Mouse (Mus musculus) layer of hippocampus, adult 18-20 months (tissue): ENCODE results near the gene Cpne9. TPM values are rescaled to one million over a fixed set of nuclear protein-coding genes. Genes with fewer than 3 reads are reported as not detected.
A peak's percentile ranks its signal among the peaks of the same experiment; 100 is the strongest.
"Not testable (repeated sequence)": the region's sequence is repeated elsewhere in the genome, so short reads cannot be mapped to it uniquely, and the experiment has no call there.

Experiments used
- DNase-seq, 2 experiments: peaks; one replicate each; pipeline ENCODE4 v3.0.0; 2022; ENCODE audit warnings: low spot score in 2 of 2
- total RNA-seq, 2 experiments: library from RNA; stranded (reverse); gene quantifications; 2 replicates each; pipeline ENCODE4 v1.2.3; 2021

Gene Cpne9
- total RNA-seq, 2 experiments from 2014 or later, result 15.9 to 18.5 TPM

DNA sequence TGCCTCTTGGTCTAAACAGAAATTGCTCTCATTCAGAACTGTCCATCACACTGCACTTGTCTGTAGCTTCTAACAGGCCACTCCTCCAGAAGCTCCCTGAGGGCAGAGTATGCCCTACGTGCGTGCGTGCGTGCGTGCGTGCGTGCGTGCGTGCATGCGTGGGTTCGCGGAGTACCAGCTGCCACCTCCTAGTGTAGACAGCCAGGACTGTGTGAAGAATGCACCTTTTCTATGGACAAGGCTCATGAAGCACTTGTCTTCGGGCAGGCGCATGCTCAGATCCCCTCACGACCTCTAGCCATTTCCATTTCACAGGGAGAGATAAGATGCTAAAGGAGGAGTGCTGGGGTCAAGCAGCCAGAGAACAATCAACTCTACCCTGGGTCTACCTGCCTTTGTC, 7.2 kb downstream of the Cpne9 start:
- DNase-seq, result no peak

DNA sequence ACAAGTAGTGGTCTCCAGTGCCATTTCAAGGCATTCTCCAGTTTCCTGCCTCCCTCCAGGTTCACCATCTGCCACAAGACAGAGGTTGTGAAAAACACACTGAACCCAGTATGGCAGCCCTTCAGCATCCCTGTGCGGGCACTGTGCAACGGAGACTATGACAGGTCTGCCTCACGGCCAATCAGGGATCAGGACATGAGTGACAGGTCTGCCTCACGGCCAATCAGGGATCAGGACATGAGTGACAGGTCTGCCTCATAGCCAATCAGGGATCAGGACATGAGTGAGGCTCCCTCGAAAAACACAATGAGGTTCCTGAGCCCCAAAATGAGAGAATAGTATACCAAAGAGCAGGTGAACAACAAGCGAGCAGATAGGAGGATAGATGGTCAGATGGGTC, 8.2 kb downstream of the Cpne9 start:
- no peak for DNase-seq

DNA sequence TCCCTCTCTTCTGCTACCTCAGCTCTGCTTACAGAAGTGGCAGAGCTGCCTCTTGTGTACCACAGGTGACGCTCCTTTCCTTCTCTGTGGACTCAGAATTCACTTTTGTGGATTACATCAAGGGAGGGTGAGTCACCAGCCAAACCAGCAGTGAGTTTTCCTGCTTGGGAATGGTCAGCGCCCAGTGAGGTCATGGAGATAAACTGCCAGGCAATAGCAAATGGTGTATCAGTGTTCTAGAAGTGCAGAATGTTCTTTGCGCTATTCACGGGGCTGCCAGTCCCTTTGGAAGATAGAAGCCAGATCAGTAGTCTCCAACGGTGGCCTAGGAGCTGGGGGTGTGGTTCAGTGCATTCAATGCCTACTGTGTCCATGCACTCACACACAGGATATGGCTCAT, 10.8 kb downstream of the Cpne9 start:
- DNase-seq, result no peak

DNA sequence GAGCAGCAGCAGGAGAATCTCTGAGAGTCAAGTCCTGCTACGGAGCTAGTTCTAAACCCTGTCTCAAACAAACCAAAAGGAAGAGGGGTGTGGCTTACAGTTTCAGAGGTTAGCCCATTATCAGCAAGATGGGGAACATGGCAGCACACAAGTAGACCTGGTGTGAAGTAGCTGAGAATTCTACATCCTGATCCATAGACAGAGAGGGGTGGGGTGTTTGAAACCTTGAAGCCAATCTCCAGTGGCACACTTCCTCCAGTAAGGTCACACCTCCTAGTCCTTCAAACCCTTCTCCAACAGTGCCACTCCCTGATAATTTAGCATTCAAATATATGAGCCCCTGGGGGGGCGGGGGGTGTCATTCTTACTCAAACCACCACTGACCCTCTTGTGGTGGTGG, 13.9 kb downstream of the Cpne9 start:
- no peak for DNase-seq

DNA sequence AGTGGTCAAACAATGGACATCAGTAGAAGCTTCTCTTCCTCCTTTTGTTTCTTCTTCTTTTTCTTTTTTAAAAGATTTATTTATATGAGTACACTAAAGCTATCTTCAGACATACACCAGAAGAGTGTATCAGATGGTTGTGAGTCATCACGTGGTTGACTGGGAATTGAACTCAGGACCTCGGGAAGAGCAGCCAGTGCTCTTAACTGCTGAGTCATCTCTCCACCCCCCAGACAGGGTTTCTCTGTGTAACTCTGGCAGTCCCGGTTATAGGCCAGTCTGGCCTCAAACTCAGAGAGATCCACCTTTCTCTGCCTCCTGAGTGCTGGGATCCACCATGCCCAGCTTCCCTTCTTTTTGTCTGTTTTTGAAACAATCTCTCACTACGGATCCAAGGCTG, 14.5 kb downstream of the Cpne9 start:
- DNase-seq, result no peak

DNA sequence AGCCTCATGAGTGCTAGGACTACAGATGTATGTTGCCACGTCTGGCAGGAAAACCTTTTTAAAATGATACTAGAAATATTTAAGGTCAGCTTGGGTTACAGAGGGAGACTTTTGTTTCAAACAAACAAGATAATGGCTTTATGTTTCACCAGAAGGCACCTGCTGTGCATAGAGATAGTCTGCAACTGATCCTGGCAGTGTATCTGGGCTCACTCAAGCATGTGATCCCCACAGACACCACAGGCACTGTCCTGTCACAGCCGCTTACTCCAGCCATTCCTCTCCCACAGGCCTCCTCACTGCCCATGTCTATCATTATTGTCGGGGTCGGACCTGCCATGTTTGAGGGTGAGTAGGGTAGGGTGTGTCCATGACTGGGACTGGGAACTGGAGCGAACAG, 19.2 kb downstream of the Cpne9 start:
- no peak for DNase-seq

DNA sequence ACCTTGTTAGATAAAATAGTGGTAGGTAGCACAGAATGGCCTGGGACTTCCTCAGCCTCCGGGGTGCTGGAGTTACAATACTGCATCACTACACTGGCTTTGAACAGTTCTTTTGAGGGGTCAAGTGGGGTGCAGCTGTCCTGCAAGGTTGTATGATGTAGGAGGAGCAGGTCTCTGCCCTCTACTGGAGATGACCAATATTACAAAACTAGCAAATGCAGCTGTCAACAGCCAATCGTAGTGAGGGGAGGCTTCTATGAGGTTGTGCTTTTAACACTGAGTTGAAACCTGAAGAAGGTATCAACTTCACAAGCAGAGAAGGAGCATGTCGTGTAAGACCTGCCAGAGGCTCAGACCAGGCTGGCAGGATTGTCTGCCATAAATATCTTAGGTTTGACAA, 20.2 kb downstream of the Cpne9 start:
- no peak for DNase-seq

DNA sequence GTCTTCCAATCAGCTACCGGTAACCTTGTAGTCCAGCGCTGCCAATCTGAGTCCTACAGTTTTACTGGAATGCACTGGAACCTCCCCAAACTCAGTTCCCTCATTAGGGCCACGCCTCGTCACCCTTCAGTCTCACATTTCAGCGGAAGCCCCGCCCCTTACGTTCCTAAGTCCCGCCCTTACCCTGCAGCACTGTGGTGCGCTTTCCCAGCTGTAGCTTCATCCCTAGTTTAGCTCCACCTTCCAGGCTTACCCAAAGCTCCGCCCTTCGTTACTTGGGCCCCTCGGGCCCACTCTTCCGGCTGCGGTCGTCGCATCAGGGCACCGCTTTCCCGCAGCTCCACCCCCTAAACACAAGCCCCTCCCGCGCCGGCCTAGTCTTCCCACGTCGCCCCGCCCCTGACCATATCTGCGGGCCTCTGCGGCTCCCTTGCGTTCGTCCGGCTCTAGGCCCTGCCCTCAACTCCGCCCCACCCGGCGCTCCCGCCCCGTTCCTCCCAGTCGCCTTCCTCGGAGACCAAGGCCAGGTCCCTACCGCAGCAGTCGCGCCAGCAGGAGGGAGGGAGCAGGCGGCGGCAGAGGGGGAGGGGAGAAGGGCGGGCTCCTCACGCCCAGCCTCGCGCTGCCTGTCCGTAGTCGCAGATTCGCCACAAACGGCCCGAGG, 24.3 kb downstream of the Cpne9 start:
- DNase-seq, result peak; percentile 99 to 100

DNA sequence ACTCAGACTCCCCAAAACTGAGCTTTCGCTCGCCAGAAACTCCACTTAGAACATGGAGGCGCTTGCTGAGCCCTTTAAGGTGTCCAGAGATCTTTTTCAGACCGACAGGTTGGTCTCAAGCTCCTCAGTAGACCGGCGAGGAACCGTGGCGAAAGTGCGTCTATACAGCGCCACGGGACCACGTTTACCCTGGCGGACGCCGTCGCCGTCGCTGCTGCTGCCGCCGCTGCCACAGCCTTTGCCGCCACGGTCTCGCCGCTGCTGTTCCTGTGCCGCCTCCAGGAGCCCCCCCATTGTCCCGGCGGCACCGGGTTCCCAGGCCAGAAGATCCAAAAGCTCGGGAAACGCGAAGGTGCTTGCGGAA, 24.9 kb downstream of the Cpne9 start, which contains the start of gene Brpf1:
TSS of gene Brpf1 (plus strand) at position 152 of the 364 bp plus-strand sequence.
- DNase-seq, result no peak

DNA sequence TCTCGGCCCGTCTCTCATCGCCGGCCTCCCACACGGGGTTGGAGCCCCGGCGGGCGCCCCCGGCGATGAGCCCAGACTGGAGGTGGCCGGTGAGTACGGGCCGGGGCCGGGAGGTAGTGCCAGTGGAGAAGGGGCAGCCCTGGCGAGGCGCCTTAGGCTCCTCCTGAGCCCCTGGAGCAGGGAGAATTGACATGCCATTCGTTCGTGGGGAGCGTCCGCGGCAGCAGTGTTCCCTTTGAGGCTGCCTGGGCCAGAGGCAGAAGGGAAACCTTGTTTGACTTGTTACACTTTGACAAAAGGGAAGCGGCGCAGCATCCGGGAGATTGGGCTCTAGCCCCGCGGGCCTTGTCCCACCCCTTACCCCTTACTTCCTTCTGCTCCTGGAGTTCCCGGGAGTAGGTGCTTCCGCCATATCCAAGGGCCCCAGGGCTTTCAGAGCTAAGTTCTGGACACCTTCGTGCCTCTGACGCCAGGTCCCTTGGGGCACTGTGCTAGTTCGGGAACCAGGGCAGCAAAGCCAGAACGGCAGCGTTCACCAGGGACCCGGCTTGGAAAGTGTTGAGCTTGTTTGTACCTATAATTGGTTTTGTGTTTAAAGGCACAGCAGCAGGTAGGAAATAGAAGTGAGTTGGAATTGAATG, 25.5 kb downstream of the Cpne9 start:
- peak in 1 of 2 experiments; percentile 52 for DNase-seq

DNA sequence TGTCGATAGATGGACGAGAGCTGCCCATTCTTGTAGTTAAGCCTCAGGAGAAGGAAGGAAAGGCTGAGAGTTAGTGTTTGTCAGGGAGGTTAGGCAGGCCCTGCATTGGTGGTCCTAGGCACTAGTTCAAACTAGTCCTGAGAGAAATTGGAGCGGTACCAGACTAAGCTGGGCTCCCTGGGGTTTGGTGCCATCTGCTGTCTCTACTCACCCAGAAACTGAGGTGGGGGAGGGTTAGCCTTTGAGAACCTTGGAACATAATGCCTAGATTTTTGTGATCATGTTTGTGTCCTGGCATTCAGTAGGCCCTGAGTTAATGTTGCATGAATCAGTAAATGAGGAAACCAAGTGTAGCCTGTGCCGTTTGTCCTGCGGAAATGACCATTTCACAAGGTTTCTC, 26.0 kb downstream of the Cpne9 start:
- DNase-seq, result peak in 1 of 2 experiments; percentile 75

DNA sequence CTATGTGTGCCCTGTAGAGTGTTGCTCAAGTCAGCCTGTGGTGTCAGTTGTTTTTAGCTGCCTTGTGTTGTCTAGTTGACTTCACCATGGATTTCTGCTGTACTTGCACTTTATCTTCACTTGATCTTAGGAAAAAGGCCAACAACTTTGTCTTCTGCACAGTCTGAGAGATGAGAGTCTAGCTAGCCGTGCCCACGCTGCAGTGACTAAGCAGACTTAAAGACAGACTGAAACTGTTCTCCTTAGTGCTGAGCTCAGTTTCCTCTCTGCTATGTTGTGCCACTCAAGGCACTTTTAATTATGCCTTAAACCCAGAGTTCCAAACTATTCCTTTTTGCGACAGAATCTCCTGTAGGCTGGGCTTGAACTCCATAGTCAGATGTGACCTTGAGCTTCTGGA, 33.9 kb downstream of the Cpne9 start:
- DNase-seq, result no peak

DNA sequence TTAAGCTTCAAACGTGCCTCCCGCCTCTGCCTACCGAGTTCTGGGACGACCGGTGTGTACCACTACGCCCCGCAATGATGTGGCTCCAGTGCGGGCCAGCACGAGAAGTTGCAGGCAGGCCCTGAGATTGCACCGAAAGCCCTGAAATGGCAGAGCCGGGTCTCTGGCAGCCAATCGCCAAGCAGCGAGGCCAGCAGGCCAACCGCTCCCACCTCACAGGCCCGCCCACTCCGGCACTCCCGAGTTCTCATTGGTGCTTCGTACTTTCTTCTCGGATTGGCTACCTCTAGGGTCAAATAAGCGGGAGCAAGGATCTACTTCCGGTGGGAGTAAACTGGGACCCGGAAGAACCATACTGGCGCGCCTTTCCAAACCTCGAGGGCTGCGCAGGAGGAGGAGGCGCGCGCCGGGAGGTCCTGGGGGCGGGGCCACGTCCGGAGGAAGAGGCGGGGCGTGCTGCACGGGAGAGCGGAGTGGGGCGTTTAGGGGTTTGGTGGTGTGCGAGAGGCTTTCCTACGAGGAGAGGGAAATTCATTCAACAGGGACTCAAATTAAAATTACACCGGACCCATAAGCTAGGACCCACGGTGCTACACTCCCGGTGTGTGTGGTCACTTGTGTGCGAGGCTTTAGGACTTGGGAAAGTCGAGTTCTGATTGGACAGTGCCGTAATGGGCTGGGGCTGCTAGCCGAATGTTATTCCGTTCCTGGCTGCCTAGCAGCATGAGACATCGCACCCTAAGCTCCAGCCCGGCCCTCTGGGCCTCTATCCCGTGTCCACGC, 44.6 kb downstream of the Cpne9 start, which contains the start of gene Ogg1:
TSS of gene Ogg1 (plus strand) at position 440 of the 783 bp plus-strand sequence.
- DNase-seq, result peak; percentile 99

DNA sequence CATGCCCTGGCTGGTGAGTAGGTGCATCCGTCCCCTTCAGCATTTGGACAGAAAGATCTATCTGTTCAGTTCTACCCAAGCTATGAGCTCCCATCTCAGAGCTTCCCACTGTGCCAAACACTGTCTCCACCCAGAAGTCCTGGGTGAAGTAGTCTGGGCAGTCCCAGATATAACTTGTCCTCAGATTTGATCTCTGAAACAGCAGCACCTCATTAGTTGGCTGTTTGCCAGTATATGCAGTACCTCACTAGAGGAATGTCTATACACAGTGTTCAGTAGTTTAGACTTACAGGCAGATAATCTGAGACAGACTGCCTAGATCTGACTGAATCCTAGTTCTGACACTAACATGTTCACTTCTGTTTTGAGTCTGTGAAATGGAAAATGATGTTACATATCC, 47.3 kb downstream of the Cpne9 start:
- no peak for DNase-seq

DNA sequence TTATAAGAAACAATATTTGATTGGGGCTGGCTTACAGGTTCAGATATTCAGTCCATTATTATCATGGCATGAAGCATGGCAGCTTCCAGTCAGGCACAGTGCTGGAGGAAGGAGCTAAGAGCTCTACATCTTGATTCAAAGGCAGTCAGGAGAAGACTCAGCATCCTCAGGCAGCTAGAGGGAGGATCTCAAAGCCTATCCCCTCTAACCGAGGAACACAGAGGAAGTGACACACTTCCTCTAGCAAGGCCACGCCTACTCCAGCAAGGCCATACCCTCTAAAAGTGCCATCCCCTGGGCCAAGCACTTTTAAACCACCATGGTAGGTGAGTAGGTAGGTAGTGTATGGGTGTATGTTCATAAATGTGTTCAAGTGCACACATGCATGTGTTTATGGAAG, 48.4 kb downstream of the Cpne9 start:
- DNase-seq, result no peak

DNA sequence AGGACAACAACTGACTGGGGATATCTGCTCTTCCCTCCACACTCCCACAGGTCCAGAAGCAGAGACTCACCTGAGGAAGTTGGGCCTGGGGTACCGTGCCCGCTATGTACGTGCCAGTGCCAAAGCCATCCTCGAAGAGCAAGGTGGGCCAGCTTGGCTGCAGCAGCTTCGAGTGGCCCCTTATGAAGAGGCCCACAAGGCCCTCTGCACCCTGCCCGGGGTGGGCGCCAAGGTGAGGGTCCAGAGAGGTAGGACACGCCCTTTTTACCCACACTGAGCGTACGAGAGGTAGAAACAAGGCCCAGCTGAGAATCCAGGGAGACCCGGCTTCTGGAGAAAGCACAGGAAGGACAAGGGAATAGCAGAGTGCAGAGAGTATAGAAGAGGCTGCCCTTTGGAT, 49.6 kb downstream of the Cpne9 start:
- DNase-seq, result no peak

DNA sequence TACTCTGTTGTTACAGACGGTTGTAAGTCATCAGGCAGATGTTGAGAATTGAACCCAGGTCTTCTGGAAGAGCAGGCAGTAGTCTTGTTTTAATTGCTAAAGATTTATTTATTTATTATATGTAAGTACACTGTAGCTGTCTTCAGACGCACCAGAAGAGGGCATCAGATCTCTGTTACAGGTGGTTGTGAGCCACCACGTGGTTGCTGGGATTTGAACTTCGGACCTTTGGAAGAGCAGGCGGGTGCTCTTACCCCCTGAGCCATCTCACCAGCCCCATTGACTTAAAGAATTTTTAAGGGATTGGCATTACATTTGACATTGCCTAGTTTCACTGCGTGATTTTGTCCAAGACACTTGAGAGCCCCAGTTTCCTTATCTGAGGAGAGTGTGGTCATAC, 50.6 kb downstream of the Cpne9 start:
- not testable (repeated sequence) for DNase-seq

DNA sequence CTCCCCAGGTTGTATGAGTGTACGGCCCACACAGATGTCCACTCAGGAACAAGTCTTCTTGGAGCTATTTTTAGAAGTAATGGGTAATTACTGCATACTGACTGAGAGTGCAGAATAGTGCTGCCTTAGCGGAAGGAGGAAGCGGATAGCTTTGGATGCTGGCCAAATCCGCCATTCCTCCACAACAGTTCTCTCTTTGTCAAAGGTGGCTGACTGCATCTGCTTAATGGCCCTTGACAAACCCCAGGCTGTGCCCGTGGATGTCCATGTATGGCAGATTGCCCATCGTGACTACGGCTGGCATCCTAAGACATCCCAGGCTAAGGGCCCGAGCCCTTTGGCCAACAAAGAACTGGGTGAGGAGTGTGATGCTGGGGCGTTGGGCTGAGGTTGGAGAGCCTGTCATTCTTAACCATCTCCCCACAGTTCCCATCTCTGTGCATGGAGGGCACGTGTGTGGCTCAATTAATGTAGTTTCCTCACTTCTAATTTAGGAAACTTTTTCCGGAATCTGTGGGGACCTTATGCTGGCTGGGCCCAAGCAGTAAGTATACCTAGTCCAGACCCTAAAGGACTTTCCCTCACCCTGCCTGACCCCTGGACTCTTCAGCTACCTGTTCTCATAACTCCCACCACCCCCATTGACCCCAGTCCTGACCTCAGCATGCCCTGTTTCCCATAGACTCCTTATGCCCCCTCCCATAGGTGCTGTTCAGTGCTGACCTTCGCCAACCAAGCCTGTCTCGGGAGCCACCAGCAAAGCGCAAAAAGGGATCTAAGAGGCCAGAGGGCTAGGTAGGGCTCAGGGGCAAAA, 51.2 kb downstream of the Cpne9 start:
- peak in 1 of 2 experiments; percentile 66 for DNase-seq

DNA sequence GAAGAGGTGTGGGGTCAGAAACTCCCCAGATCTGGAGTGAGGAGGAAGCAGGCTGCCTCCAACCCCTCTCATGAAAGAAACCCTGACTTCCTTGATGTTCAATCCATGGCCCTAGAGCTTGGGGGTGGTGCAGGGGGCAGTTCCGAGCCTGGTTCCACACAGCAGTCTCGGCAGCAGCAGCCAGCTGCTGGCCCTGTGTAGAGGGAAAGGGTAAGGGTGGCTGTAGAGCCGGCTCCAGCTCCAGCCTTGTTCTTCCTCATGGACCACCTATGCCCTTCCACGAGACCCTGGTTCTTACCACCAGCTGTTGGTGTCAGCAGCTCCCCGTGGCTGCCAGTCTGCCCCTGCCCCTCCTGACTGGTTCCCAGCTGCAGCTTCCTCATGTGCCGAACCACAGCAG, 52.1 kb downstream of the Cpne9 start:
- no peak for DNase-seq

DNA sequence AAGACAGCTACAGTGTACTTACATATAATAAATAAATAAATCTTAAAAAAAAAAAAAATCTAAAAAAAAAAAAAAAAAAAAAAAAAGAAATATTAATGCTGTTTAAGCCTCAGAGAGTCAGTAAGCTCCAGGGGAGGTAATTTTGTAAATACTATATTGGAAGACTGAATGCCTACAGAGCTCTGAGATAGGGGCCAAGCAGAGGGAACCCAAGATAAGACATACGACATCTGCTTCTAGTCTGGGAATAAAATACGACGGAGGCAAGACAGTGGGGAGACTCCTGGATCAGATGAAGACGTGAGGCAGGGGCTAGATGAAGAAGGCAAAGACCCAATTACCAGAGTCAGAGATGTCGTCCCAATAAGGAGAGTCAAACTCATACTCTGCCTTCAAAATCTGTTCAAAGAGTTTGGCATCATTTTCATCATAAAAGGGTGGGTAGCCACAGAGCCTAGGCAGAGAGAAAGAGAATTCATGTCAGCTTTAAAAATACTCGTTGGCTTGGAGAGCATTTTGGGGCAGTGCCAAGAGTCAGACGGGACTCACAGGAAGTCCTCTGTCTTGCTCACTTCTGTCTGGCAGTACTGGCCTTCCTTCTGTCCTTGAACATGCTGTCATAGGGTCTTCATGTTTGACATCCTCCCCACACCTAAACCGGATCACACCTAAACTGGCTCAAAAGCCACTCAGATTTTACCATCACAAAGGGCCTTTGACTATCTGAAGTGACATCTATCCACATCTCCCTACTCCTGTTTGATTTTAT, 54.9 kb downstream of the Cpne9 start:
- DNase-seq, result no peak

DNA sequence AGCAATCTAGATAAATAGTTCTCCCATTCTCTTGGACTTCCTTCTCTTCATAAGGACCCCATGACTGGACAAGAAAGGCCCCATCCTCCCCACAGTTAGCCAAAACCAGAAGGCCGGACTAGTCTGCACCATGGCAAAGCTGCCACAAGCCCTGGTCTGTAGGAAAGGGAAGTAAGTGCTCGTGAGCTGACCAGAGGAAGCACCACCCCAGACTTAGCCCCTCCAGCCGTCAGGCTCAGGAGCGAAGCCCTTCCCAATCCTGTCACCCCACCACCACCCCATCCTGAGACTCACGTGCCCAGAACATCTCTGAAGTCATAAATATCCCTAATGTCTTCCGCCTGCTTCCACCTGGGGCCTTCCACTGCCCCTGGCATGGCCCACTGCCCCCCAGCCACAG, 59.5 kb downstream of the Cpne9 start:
- no peak for DNase-seq
